Mouse (Mus musculus) frontal cortex, postnatal 36 days (tissue): Measurements from ENCODE around the gene Stap2.

Experiments used
- DNase-seq, 2 experiments: peaks; one replicate each; pipeline ENCODE4 v3.0.0; 2022; ENCODE audit warnings: low spot score in 2 of 2

Gene Stap2

DNA sequence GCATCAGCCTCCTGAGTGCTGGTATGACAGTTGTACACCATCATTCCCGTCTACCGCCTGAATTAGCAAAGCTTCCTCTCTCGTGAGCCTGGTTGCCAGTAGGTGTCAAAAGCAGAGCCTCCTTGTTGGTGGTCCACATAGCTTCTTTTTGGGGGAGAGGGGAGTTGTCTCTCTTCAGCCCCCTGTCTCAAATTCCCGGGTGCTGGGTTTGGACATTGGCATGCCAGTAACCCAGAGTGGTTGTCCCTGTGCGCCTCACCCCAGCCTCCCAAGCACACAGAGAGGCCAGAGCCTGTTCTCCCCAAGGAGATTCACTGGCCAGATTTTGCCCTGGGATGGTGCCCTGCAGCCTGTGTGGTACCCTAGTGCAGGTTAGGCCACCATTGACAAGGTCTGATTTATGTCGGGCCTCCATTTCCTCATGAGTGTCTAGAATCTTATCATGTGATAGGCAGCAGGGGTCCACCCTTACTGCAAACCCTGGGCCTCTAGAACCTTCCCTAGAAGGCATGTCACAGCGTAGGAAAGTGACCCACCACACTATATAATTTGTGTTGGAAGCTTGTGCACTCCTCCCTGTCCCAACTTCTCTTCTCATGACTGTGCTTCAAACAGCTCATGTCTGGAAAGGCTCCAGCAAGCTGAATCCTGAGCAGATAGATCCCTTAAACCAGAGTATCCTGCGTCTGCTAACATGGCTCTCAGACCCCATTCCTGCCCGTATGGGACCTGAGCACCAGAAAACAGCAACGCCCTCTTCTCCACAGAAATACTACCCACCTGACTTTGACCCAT lies 45.2 kb downstream of the Stap2 start:
- no peak for DNase-seq

DNA sequence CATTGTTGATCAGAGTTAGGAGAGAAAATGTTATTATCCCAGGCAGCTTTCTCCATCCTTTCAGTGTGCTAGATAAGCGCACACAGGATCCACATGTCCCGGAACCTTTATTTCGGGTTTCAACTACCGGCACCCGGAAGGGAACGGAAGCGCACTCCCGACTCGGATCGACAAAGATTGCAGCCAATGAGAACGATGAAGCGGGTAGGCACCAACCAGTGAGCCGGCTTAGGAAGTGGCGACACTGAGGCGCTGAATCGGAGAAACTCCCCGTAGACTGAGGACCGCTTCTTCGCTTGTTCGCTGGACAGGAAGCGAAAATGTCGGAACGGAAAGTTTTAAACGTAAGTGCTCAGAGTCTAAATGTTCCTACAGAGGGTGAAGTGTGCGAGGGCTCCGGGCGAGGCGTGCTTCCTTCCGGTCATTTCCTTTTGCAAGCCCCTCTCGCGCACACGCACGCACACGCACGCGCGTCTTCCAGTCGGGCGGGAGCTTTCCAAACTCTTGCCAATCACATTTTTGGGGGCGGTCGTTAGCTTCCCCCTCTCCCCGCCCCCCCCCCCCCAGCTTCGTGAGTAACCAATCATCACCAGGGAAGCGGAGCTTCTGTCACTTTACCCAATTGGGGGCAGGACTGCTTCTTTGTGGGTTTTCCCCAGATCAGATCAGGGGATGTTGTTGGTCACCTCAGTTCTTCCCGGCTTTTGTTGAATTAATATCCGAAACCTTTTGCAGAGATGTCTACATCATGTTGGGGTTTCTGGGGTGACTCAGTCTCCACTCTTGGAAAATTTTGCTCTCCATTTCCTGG lies 46.3 kb downstream of the Stap2 start, which contains the start of gene Yju2:
Gene Yju2, plus strand, starts transcription at position 182 of the 811 bp plus-strand sequence.
- DNase-seq: peak; percentile 95 to 96

DNA sequence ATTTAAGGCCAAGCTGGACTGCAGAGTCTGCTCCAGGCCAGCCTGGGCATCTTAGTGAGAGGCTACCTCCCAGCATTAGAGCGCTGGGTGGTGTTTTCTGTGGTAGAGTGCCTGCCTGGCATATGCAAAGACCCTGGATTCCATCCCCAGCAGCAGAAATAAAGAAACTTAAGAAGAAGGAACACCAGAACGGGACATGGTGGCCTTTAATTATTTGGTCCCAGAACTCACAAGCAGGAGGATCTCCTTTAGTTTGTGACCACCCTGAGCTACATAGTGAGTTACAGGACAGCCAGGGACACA lies 46.8 kb downstream of the Stap2 start:
- no peak for DNase-seq

DNA sequence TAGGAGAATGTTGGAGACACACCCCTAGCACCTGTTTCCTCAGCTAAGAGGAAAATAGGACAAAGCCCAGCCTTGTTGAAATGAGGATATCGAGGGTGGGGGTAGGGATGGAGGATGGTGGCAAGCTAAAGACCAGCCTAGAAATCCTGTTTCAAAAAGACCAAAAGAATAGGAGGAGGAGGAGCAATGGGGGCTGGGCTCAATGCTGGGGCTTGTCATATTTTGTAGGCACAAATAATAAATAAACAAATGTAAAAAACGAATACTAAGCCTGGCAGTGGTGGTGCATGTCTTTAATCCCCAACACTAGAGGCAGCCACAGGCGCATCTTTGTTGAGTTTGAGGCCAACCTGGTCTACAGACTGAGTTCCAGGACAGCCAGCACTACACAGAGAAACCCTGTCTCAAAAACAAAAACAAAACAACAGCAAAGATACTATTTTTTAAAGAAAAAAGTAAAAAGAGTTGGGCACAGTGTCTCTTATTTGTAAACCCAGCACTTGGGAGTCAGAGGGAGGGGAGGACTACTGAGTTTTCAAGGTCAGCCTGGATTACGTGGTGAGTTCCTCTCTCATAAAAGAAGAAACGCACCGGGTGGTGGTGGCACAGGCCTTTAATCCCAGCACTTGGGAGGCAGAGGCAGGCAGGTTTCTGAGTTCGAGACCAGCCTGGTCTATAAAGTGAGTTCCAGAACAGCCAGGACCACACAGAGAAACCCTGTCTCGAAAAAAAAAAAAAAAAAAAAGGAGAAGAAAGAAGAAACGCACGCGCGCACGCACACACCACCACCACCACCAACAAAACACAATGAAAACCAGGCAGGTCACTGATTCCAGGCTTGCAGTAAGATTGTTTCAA lies 47.4 kb downstream of the Stap2 start:
- DNase-seq: no peak

DNA sequence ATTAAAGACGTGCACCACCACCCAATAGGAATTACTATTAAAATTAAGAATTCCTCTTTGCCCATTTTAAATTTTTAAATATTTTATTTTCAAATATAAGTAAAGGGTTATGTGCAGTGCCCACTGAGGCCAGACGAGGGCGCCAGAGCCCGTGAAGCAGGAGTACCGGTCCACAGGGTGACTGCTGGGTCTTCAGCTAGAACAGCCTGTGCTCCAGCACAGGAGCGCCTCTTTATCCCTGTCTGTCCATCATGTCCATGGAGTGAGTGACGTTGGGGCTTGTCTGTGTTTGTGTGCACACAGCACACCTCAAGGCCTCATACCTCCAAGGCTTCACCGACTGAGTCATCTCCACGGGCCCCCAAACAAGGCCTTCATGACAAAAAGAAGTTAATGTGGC lies 48.2 kb downstream of the Stap2 start:
- peak; percentile 64 to 67 for DNase-seq

DNA sequence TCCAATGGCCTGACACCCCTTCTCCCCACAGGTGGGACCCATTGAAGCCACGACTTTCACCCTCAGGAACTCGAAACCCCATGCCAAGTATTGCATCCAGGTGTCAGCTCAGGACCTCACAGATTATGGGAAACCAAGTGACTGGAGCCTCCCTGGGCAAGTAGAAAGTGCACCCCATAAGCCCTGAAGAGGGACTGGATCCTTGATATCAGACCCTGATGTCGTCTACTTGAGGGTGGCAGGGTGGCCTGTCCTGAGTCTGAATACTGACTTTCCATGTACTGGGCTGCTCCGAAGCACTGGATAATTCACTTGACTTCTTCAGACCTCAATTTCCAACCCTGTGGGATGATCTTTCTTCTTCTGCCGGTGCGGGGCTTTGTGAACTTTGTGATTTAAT lies 48.8 kb downstream of the Stap2 start:
- DNase-seq: no peak

DNA sequence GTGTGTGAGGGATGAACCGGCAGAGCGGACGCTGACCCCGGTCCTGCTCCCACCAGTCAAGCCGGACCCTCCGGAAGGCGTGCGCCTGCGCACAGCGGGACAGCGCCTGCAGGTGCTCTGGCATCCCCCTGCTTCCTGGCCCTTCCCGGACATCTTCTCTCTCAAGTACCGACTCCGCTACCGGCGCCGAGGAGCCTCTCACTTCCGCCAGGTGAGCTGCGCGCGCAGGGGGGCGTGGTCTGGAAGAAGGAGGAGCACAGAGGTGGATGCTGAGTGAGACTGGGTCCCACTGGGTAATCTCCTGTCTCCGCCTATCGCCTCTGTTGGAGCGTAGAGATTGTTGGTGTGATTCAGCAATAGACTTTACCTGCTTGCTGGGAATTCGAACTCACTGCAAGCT lies 49.3 kb downstream of the Stap2 start:
- peak; percentile 75 to 77 for DNase-seq

DNA sequence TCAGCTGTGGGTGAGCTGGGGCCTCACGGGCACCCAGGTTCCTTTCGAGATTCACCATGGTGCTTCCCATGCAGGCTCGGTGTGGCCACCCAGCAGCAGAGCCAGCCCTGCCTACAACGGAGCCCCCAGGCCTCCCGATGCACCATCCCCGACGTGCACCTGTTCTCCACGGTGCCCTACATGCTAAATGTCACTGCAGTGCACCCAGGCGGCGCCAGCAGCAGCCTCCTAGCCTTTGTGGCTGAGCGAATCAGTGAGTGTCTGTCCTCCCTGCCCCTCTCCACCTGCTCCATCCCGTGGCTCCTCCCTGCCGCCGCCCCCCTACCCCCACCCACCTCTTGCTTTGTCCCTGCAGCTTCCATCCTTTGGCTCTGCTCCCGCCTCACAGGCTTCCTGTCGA lies 51.2 kb downstream of the Stap2 start:
- no peak for DNase-seq

DNA sequence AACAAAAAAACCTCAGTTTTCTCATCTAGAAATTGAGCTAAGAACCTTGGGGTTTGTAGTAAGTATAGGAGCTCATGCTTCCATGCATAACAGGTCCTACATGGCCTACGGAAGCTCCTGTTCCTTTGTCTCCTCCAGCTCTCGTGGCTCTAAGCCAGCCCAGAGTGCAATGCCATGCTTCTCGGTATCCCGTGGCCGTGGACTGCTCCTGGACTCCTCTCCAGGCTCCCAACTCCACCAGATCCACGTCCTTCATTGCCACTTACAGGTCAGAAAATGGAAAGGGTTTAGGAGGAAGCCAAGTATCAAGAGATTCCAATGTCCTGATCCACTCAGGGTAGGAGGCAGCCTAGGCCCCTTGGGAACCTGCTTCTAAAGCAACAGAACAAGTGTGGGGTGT lies 51.6 kb downstream of the Stap2 start:
- DNase-seq: no peak

DNA sequence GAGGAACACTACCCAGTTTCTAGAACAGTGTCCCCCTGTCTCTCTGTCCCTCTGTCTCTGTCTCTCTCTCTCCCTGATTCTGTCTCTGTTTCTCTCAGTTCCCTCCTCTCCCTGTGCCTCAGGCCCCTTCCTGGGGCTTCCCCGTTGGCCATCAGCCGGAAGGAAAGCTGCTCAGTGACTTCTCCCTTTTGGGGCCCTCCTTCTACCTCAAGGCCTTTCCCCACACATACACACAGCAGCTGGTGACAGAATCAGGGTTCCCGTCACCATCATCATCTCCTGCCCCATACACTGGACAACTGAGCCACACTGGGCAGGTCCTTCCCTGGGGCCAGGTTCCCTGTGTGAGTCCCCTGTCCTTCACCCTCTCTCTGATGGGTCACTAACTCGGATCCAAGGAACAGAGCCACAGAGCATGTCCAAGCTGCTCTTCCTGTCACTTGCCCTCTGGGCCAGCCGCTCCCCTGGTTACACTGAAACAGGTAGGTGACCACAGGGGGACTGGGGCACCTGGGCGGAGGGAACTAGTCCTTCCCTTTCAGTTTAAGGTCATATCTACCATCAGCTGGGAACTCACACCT lies 52.8 kb downstream of the Stap2 start, which contains the start of gene Ebi3:
Gene Ebi3, plus strand, starts transcription at position 194 of the 581 bp plus-strand sequence.
- no peak for DNase-seq

DNA sequence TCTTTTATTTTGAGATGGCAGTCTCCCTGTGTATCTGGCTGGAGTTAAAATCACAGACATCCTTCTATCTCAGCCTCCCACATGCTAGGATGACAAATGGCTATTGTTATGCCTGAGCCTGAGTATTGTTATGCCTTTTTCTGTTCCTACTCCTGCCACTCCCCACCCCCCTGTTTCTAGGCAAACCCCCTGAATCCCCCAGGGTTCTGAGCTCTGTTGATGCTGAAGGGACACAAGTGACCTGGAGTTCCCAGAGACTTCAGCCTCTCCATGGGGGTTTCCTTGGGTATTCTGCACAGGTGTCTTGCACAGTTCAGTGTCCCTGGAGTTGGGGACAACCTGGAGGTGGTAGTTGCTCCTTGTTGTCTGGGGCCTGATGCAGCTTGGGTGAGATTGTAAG lies 53.3 kb downstream of the Stap2 start:
- DNase-seq: no peak

DNA sequence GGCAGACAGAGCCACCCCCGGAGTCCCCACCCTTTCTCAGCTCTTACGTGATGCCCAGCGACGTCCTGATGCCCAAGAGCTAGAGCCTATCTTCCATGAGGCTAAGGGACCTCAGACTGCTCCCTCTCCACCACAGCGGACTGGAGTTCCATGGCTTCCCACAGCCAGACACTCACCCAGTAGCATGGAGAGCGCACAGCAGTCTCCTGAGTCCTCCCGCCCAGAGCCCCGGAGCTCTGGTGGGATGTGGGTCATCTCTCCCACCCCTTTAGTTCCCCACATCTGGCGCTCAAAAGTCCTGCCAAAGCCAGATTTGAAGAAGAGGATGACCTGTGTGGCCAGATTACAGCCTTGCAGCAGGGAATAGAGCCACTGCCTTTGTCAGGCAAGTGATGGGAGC lies 54.8 kb downstream of the Stap2 start:
- DNase-seq: no peak

DNA sequence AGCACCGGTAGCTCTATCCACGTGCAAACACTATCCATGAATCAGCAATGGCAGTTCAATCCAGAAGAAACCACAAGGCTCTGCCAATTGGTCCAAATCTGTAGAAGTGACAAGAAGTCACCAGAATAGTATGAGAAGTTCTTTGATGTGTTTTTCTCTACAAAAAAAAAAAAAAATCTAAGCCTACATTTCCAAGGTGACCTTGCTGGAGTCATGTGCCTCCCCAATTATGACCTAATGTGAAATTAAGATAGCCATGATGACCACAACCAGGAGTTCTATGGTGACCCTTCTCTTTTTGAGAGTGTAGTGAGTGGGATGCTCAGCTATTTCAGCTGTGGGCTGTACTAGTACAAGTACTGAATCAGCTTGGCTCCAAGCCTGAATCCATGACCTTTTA lies 56.0 kb downstream of the Stap2 start, which contains the start of gene Zfp119b:
Gene Zfp119b, minus strand, starts transcription at position 101 of the 400 bp plus-strand sequence.
- DNase-seq: no peak

DNA sequence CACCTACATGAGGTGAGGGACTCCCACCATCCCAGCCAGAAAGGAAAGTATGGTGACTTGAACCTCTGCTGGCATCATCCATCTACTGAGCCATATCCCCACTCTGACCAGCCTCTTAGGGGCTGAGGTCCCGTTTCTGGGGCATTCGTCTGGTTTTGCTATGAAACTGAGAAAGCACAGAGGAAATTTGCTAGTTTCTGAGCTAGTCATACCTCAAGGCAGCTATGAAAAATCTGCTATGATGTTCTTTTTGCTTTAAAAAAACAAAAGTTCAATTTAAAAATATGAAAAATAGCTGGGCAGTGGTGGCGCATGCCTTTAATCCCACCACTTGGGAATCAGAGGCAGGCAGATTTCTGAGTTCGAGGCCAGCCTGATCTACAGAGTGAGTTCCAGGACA lies 56.7 kb downstream of the Stap2 start:
- DNase-seq: no peak
